Mouse (Mus musculus): ENCODE results near the gene Mvp. TPM values are rescaled to one million over a fixed set of nuclear protein-coding genes. Genes with fewer than 3 reads are reported as not detected.

The Mvp gene
- total and polyA plus RNA-seq, 3 experiments = 19.8 to 20.6 TPM; not detected in 1

DNA sequence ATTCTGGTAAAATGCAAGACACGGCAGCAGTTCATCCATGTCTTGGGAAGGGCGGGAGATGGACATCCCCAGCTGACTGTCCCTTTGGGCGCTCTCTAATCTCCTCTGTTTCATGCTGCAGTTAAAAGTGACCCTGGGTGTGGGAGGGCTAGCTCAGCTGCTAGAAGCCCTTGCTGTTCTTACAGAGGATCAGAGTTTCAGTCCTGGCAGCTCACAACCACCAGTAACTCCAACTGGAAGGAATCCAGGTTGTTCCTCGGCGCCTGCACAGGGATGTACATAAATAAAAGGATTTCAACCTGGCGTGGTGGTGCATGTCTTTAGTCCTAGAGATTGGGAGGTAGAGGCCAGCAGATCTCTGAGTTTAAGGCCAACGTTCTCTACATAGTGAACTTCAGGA, 31.3 kb downstream of the Mvp start:
- Histone ChIP-seq H3K9ac (ENCODE audit: control insufficient read depth, low read depth, low read length, poor library complexity, severe bottlenecking) (no peak overlapping the region), H3K9me3 (replicated peaks; ENCODE audit: insufficient read depth, low read length) (no peaks in the 10 kb centered on the region), H3K36me3 (ENCODE audit: control insufficient read depth in 1 of 2, insufficient read depth in 2 of 2, low read length in 2 of 2) (peaks cover 0 to 10% of the 10 kb centered on the region in 2 experiments; a peak in 2 of 4 replicates), H3K27me3 (ENCODE audit: control insufficient read depth in 1 of 2, insufficient read depth in 2 of 2, low read length in 2 of 2) (no peaks in the 10 kb centered on the region), H3K4me1 (ENCODE audit: control insufficient read depth in 1 of 2, insufficient read depth in 2 of 2, low read length in 2 of 2) (peaks cover 0 to 11% of the 10 kb centered on the region in 2 experiments; a peak in 2 of 4 replicates), H3K4me3 (ENCODE audit: control insufficient read depth in 1 of 2, insufficient read depth in 1 of 2, low read depth in 2 of 2, low read length in 2 of 2) (no peak overlapping the region), H3K79me2 (ENCODE audit: control insufficient read depth, insufficient read depth, low read length, poor library complexity) (no peaks in the 10 kb centered on the region), H3K27ac (ENCODE audit: control insufficient read depth, low read depth, low read length) (no peak overlapping the region)
- no peak for DNase-seq (ENCODE audit: low read depth, low spot score)
- no peak for TF ChIP-seq ZNF384 (IDR thresholded peaks at IDR 0.05; ENCODE audit: low read depth, low read length)
- no peak for TF ChIP-seq ETS1 (IDR thresholded peaks at IDR 0.05; ENCODE audit: low read depth, low read length)
- no peak for TF ChIP-seq TBP (IDR thresholded peaks at IDR 0.05; ENCODE audit: low read depth, low read length)
- no peak for TF ChIP-seq GATA1 (IDR thresholded peaks at IDR 0.05; ENCODE audit: low read depth, low read length)
- no peak for TF ChIP-seq TCF12 (IDR thresholded peaks at IDR 0.05; ENCODE audit: low read depth, low read length)
- TF ChIP-seq MAX (IDR thresholded peaks at IDR 0.05; ENCODE audit: low read length) = no peak
- no peak for TF ChIP-seq RAD21 (IDR thresholded peaks at IDR 0.05; ENCODE audit: low read depth, low read length)
- no peak for TF ChIP-seq BHLHE40 (IDR thresholded peaks at IDR 0.05; ENCODE audit: borderline replicate concordance, low read depth, low read length)
- TF ChIP-seq POLR2AphosphoS2 (IDR thresholded peaks at IDR 0.05; ENCODE audit: low read length) = no peak
- no peak for TF ChIP-seq CHD1 (IDR thresholded peaks at IDR 0.05; ENCODE audit: low read depth, low read length)
- no peak for TF ChIP-seq E2F4 (IDR thresholded peaks at IDR 0.05; ENCODE audit: borderline replicate concordance, low read depth, low read length)

DNA sequence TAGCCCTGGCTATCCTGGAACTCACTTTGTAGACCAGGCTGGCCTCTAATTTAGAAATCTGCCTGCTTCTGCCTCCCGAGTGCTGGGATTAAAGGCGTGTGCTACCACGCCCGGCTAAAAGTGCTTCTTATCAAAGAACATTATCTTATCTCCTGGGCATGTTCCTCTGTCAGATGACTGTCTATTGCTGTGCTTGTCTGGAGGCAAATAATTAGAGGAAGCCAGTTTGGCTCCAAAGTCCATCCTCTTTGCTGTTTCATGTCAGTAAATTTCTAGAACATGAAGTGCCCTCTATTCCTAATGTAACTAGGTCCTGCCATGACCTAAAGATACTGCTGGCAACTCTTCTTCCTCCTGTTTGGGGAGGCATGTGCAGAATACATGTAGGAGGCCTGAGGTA, 32.4 kb downstream of the Mvp start:
- H3K79me2 ChIP-seq (ENCODE audit: control insufficient read depth, insufficient read depth, low read length, poor library complexity) = peaks cover 4% of the 10 kb centered on the region
- H3K27ac ChIP-seq (ENCODE audit: control insufficient read depth, low read depth, low read length) = no peak overlapping the region
- no peak overlapping the region for H3K9ac ChIP-seq (ENCODE audit: control insufficient read depth, low read depth, low read length, poor library complexity, severe bottlenecking)
- H3K36me3 ChIP-seq (ENCODE audit: control insufficient read depth in 1 of 2, insufficient read depth in 2 of 2, low read length in 2 of 2) = peaks cover 0 to 10% of the 10 kb centered on the region in 2 experiments; a peak in 2 of 4 replicates
- peak; percentile 71 for TF ChIP-seq GATA1 (IDR thresholded peaks at IDR 0.05; ENCODE audit: low read depth, low read length)
- no peak for TF ChIP-seq KAT2A (conservative IDR thresholded peaks at IDR 0.05; ENCODE audit: low read depth, low read length)
- H3K4me1 ChIP-seq (ENCODE audit: control insufficient read depth in 1 of 2, insufficient read depth in 2 of 2, low read length in 2 of 2) = peaks cover 0 to 15% of the 10 kb centered on the region in 2 experiments; a peak in 2 of 4 replicates
- no peaks in the 10 kb centered on the region for H3K27me3 ChIP-seq (ENCODE audit: control insufficient read depth in 1 of 2, insufficient read depth in 2 of 2, low read length in 2 of 2)
- H3K9me3 ChIP-seq (replicated peaks; ENCODE audit: insufficient read depth, low read length) = no peaks in the 10 kb centered on the region
- no peak for DNase-seq (ENCODE audit: low read depth, low spot score)
- H3K4me3 ChIP-seq (ENCODE audit: control insufficient read depth in 1 of 2, insufficient read depth in 1 of 2, low read depth in 2 of 2, low read length in 2 of 2) = no peak overlapping the region

DNA sequence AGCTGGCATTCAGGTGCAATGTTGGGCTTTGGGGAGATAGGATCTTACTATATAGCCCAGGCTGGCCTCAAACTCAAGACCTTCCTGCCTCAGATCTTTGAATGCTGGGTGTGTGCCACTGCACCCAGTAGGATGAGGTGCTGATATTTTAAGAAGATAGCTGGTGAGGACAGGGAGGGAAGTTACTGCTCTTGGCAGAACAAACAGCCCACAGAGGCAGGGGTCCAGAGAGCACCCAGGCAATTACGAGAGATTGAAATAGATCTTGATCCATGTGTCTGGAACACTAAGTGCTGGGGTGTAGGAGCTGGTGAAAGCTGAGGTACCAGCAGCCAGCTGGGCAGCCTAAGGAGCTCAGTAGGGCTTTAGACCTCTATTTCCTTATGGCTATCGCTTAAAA, 32.8 kb downstream of the Mvp start:
- Histone ChIP-seq H3K27ac (ENCODE audit: control insufficient read depth, low read depth, low read length) (no peak overlapping the region), H3K4me1 (ENCODE audit: control insufficient read depth in 1 of 2, insufficient read depth in 2 of 2, low read length in 2 of 2) (peaks cover 0 to 17% of the 10 kb centered on the region in 2 experiments; a peak in 2 of 4 replicates), H3K9ac (ENCODE audit: control insufficient read depth, low read depth, low read length, poor library complexity, severe bottlenecking) (no peak overlapping the region), H3K27me3 (ENCODE audit: control insufficient read depth in 1 of 2, insufficient read depth in 2 of 2, low read length in 2 of 2) (no peaks in the 10 kb centered on the region), H3K4me3 (ENCODE audit: control insufficient read depth in 1 of 2, insufficient read depth in 1 of 2, low read depth in 2 of 2, low read length in 2 of 2) (no peak overlapping the region), H3K79me2 (ENCODE audit: control insufficient read depth, insufficient read depth, low read length, poor library complexity) (peaks cover 8% of the 10 kb centered on the region), H3K36me3 (ENCODE audit: control insufficient read depth in 1 of 2, insufficient read depth in 2 of 2, low read length in 2 of 2) (peaks cover 0 to 12% of the 10 kb centered on the region in 2 experiments; a peak in 2 of 4 replicates), H3K9me3 (replicated peaks; ENCODE audit: insufficient read depth, low read length) (no peaks in the 10 kb centered on the region)
- peak; percentile 29 for DNase-seq (ENCODE audit: low read depth, low spot score)
- TF ChIP-seq USF2 (IDR thresholded peaks at IDR 0.05; ENCODE audit: borderline replicate concordance in 1 of 2, insufficient read depth in 1 of 2, low read depth in 1 of 2, low read length in 2 of 2) = no peak
